Mouse (Mus musculus): ENCODE measurements around the gene Senp1.

DNA sequence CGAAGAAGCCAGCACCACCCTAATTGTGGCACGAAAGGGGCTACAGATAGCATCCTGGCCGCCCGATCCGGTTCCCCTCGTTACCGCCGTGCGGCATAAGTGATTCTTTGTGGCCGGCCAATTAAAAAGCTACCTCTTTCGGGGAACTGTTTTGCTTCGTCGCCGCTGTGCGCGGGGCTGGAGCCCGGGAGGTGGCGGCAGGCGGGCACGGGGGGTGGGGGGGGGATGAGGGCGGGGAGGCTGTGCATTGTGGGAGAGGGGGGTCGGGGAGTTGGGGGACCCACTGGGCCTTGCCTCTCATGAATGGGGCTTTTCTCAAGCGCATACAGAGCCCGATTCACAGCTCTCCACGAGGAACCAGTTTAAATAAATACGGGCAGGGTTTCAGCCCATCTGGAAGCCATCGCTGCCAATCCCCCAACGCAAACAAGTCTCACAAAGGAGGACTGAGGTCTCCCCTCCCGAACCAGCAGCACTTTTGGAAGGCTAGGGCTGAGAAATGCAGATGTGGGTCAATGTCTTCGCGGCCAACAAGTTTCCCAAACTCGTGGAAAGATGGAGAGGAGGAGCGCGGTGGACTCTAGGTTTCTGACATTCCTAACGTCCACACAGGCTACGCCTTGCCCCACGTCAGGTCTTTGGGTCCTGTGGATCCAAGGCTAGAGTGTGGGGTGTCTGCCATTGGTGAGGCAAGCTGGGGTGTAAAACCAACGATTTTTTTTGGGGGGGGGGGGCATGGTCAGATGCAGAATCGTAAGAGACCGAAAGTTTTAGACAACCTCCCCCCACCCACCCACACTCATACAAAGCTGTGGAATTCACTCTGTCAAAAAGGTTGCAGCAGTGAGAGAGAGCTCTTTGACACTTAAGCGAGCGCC, 91.2 kb downstream of the Senp1 start:
- no peak for TF ChIP-seq CTCF (IDR thresholded peaks at IDR 0.05; ENCODE audit: borderline replicate concordance, insufficient read depth, low read length)
- TF ChIP-seq POLR2A (IDR thresholded peaks at IDR 0.05; ENCODE audit: low read depth, low read length): no peak
